In the genomic region with DNA sequence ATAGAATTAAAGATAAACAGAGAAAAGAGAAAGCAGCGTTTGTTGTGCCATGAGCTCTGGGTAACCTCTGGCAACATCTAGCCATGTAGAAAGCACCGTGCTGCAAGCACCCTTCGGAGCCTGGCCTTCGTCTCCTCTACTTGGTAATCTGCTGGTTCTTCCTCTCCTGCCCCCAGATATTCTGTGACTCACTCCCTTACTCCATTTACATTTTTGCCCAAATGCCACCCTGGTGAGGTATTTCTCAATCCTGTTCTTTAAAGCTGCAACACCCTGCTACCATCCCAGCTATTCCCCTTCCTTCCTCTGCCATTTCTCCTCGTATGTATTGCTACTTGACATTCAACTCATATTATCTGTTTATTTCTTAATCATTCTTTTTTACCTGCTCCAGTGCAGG, we compare ENCODE assay signal across 31 mouse cellular contexts.
DNase-seq lines count a peak whose midpoint lies in the region; ATAC-seq and TF ChIP-seq lines count a peak whose summit lies in the region.
"Had no signal": no experiment of that assay in that cellular context is flagged by ENCODE, and none has a peak within 500 bp of the region (broad histone marks: within the 10 kb centered on the region; RNA-seq: fewer than 3 reads in every experiment).

No protein-coding gene starts in this region.

- no peak overlapping the region for H3K4me3 ChIP-seq in liver, postnatal 0 days (ENCODE audit: low read depth, low read length)
- H3K4me3 ChIP-seq: erythroblast, embryonic 14.5 days; heart, adult 2 months; heart, embryonic 13.5 days; limb, embryonic 10.5 days; limb, embryonic 15.5 days; liver, embryonic 13.5 days; megakaryocyte, embryonic 14.5 days; neural tube, embryonic 15.5 days had no signal

- TF ChIP-seq CTCF in liver, postnatal 0 days (IDR thresholded peaks at IDR 0.05; ENCODE audit: low read depth) = no peak

- H3K4me1 ChIP-seq in liver, postnatal 0 days (ENCODE audit: insufficient read depth) = peaks cover under 1% of the 10 kb centered on the region; the same call in 1 of the 2 replicates
- H3K4me1 ChIP-seq: limb, embryonic 15.5 days; liver, embryonic 13.5 days; megakaryocyte, embryonic 14.5 days had no signal

- no peak overlapping the region for H3K4me2 ChIP-seq in liver, postnatal 0 days (ENCODE audit: low read depth, low read length)
- H3K4me2 ChIP-seq: heart, embryonic 13.5 days; hindbrain, embryonic 14.5 days; limb, embryonic 15.5 days; liver, embryonic 13.5 days; neural tube, embryonic 15.5 days had no signal

- ATAC-seq in megakaryocyte, adult 5-6 weeks (ENCODE audit: poor library complexity, severe bottlenecking) = peak; percentile 45
- ATAC-seq in liver, postnatal 0 days = no peak
- ATAC-seq: CD4-positive, CD25-positive, alpha-beta regulatory T cell, adult 4 months; forebrain, postnatal 0 days; intestine, postnatal 0 days had no signal

- no peaks in the 10 kb centered on the region for H3K9me3 ChIP-seq in liver, postnatal 0 days (ENCODE audit: low read length)
- H3K9me3 ChIP-seq: heart, embryonic 13.5 days; limb, embryonic 10.5 days; limb, embryonic 15.5 days; liver, embryonic 13.5 days; megakaryocyte, embryonic 14.5 days; neural tube, embryonic 15.5 days had no signal

- H3K27ac ChIP-seq in liver, postnatal 0 days (ENCODE audit: low read depth) = no peak overlapping the region
- H3K27ac ChIP-seq: heart, adult 2 months; heart, embryonic 13.5 days; hindbrain, embryonic 14.5 days; limb, embryonic 10.5 days; limb, embryonic 15.5 days; liver, embryonic 13.5 days; neural tube, embryonic 15.5 days had no signal

- peak; percentile 19 for DNase-seq in adrenal gland, adult 8-10 months
- DNase-seq in adrenal gland, adult 18-20 months (ENCODE audit: low spot score in 2 of 2) = no peak
- DNase-seq in lung, postnatal 36 days = peak; percentile 17
- no peak for DNase-seq in lung, postnatal 10 days
- DNase-seq in 416B (ENCODE audit: low read depth) = peak; percentile 65
- no peak for DNase-seq in gastrocnemius, adult 18-20 months (ENCODE audit: low spot score)
- DNase-seq in liver, postnatal 0 days = no peak
- DNase-seq: adrenal gland, postnatal 10 days; cerebellum, adult 18-20 months; cerebellum, postnatal 14 days; forebrain, postnatal 0 days; gastrocnemius, postnatal 25 days; heart, adult 2 months; heart, postnatal 10 days; kidney, adult 9 months; kidney, postnatal 14 days; liver, embryonic 13.5 days; lung, adult 2 months; lung, postnatal 14 days; midbrain, embryonic 14.5 days; retina, postnatal 1 day had no signal

- 73% methylated on average over 5 of the region's 5 CpGs for WGBS in liver, postnatal 0 days (ENCODE audit: insufficient replicate concordance)

- no peak overlapping the region for H3K9ac ChIP-seq in liver, postnatal 0 days (replicated peaks)
- H3K9ac ChIP-seq: forebrain, postnatal 0 days; heart, embryonic 13.5 days; hindbrain, embryonic 14.5 days; limb, embryonic 15.5 days; liver, embryonic 13.5 days; neural tube, embryonic 15.5 days had no signal

- H3K27me3 ChIP-seq in liver, postnatal 0 days (ENCODE audit: insufficient read depth, low read length) = no peaks in the 10 kb centered on the region
- H3K27me3 ChIP-seq: heart, embryonic 13.5 days; limb, embryonic 15.5 days; liver, embryonic 13.5 days; megakaryocyte, embryonic 14.5 days; neural tube, embryonic 15.5 days had no signal

- H3K36me3 ChIP-seq in liver, postnatal 0 days (replicated peaks; ENCODE audit: insufficient read depth, low read length) = peaks cover 3% of the 10 kb centered on the region; the same call in 1 of the 2 replicates
- H3K36me3 ChIP-seq: limb, embryonic 10.5 days; liver, embryonic 13.5 days; neural tube, embryonic 15.5 days had no signal

- no peak for TF ChIP-seq EP300 in liver, postnatal 0 days (IDR thresholded peaks at IDR 0.05; ENCODE audit: low read depth)

Comparison
In these comparisons a context has a peak if more than half of its experiments do, and no peak if none do; other contexts are left out.
1. DNase-seq: peak in adrenal gland, adult 8-10 months (single experiment), lung, postnatal 36 days (single experiment) and 416B (single experiment); none in adrenal gland, adult 18-20 months (0 of 2), lung, postnatal 10 days (single experiment), gastrocnemius, adult 18-20 months (single experiment) and liver, postnatal 0 days (single experiment).